Mouse (Mus musculus) lung, postnatal 0 days (tissue): ENCODE measurements around the gene Uvrag.

ENCODE experiments used
- CTCF ChIP-seq: IDR thresholded peaks from 2 replicates; pipeline ENCODE4 v1.5.1; 2016; ENCODE audit warnings: antibody characterized with exemption, mild to moderate bottlenecking
- EP300 ChIP-seq: IDR thresholded peaks from 2 replicates; pipeline ENCODE4 v1.6.1; 2016; ENCODE audit warnings: antibody characterized with exemption, mild to moderate bottlenecking, control low read depth

DNA sequence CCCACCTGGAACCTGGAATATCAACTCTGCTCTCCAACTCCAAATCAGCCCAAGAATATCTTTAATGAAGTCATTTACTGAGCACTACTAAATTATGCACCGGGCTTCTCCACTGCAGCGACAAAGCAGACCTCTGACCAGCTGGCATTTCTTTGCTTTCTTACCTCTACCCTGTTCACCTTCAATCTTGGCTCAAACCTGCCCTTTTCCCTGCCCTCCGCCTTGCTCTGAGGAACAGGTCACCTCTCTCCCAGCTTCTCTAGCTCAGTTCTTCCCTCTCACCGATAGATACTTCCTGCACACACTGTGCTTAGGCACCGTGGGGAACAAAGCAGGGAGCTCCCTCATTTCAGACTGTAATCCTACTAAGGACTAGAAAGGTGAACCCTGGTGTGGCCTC is 18.3 kb downstream of the Uvrag start:
- TF ChIP-seq CTCF (no peak), EP300 (no peak)
